ENCODE assay signal across 8 mouse cellular contexts in the genomic region with DNA sequence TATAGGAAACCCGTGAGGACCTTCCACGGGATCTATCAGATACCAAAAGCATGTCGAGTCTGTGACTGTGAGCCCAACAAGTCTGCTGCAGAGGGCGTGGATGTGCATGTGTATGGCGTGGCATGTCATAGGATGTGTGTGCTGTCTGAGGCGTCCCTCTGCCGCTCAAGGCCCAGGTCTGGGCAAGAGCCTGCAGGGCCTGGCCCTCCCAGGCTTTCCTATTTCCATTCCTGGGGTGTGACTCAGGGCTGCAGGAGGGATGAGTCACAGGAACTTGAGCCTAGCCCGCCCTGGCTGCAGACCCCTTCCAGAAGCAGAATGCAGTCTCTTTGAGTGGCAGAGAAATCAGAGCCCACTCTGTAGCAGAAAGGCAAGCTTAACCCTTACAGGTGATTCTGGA. TPM values are rescaled to one million over a fixed set of nuclear protein-coding genes. Genes with fewer than 3 reads are reported as not detected.
DNase-seq lines count a peak whose midpoint lies in the region; ATAC-seq and TF ChIP-seq lines count a peak whose summit lies in the region.

No protein-coding gene starts in this region.

- no peak for ATAC-seq in liver, embryonic 11.5 days (replicated peaks; ENCODE audit: low FRiP score)
- no peak for ATAC-seq in liver, postnatal 0 days
- no peak for ATAC-seq in Patski
- ATAC-seq in forebrain, embryonic 15.5 days (replicated peaks), result no peak
- no peak for ATAC-seq in stomach, embryonic 14.5 days (ENCODE audit: insufficient number of reproducible peaks, insufficient read depth, low FRiP score, low read depth)

- H3K9ac ChIP-seq in liver, embryonic 11.5 days (ENCODE audit: low read depth, low read length), result no peak overlapping the region
- no peak overlapping the region; the same call in 1 of the 2 replicates for H3K9ac ChIP-seq in liver, postnatal 0 days (replicated peaks)
- no peak overlapping the region for H3K9ac ChIP-seq in forebrain, embryonic 15.5 days (replicated peaks)
- H3K9ac ChIP-seq in stomach, embryonic 14.5 days (replicated peaks; ENCODE audit: low read depth, low read length), result no peak overlapping the region

- H3K9me3 ChIP-seq in liver, embryonic 11.5 days (ENCODE audit: control insufficient read depth, low read length), result no peaks in the 10 kb centered on the region
- no peaks in the 10 kb centered on the region for H3K9me3 ChIP-seq in liver, postnatal 0 days (ENCODE audit: low read length)
- no peaks in the 10 kb centered on the region for H3K9me3 ChIP-seq in forebrain, embryonic 15.5 days
- no peaks in the 10 kb centered on the region for H3K9me3 ChIP-seq in stomach, embryonic 14.5 days (ENCODE audit: control insufficient read depth, low read depth, low read length)

- no peak for DNase-seq in liver, embryonic 11.5 days (ENCODE audit: low spot score)
- DNase-seq in liver, postnatal 0 days, result no peak
- DNase-seq in Patski (ENCODE audit: low read depth, low spot score), result peak; percentile 76
- DNase-seq in kidney, adult 9 months, result peak; percentile 36
- DNase-seq in layer of hippocampus, postnatal 25 days (ENCODE audit: extremely low spot score in 1 of 2, low spot score in 1 of 2), result no peak
- DNase-seq in layer of hippocampus, adult 9-10 months (ENCODE audit: low spot score), result no peak

- peak overlapping the region; percentile 82 for H3K4me2 ChIP-seq in liver, embryonic 11.5 days
- no peak overlapping the region for H3K4me2 ChIP-seq in liver, postnatal 0 days (ENCODE audit: low read depth, low read length)
- H3K4me2 ChIP-seq in forebrain, embryonic 15.5 days (replicated peaks), result 0 out of 2 replicates have a peak overlapping the region, but pooled peaks have one; percentile 88
- H3K4me2 ChIP-seq in stomach, embryonic 14.5 days (replicated peaks; ENCODE audit: low read depth, low read length), result no peak overlapping the region

- no peak for TF ChIP-seq CTCF in liver, postnatal 0 days (IDR thresholded peaks at IDR 0.05; ENCODE audit: low read depth)
- TF ChIP-seq CTCF in Patski (IDR thresholded peaks at IDR 0.05), result no peak

- no peaks in the 10 kb centered on the region for H3K27me3 ChIP-seq in liver, embryonic 11.5 days (replicated peaks; ENCODE audit: control insufficient read depth, insufficient read depth, low read length)
- H3K27me3 ChIP-seq in liver, postnatal 0 days (ENCODE audit: insufficient read depth, low read length), result no peaks in the 10 kb centered on the region
- H3K27me3 ChIP-seq in Patski, result no peaks in the 10 kb centered on the region
- H3K27me3 ChIP-seq in forebrain, embryonic 15.5 days, result no peaks in the 10 kb centered on the region
- H3K27me3 ChIP-seq in stomach, embryonic 14.5 days (ENCODE audit: control insufficient read depth, insufficient read depth, low read length), result no peaks in the 10 kb centered on the region

- TF ChIP-seq EP300 in liver, postnatal 0 days (IDR thresholded peaks at IDR 0.05; ENCODE audit: low read depth), result no peak

- in situ Hi-C loops in Patski (cut with MboI; ENCODE audit: low pct_unique_long_range_greater_than_20kb), result no loop called here

- peaks cover 74% of the 10 kb centered on the region for H3K4me1 ChIP-seq in liver, embryonic 11.5 days (replicated peaks; ENCODE audit: control insufficient read depth, insufficient read depth, low read length)
- H3K4me1 ChIP-seq in liver, postnatal 0 days (ENCODE audit: insufficient read depth), result peaks cover 78% of the 10 kb centered on the region
- peaks cover 59% of the 10 kb centered on the region for H3K4me1 ChIP-seq in forebrain, embryonic 15.5 days
- peaks cover 65% of the 10 kb centered on the region for H3K4me1 ChIP-seq in stomach, embryonic 14.5 days (ENCODE audit: control insufficient read depth, insufficient read depth, low read length)

- WGBS in liver, embryonic 11.5 days, result 62% methylated on average over 8 of the region's 8 CpGs
- WGBS in liver, postnatal 0 days (ENCODE audit: insufficient replicate concordance), result 69% methylated on average over 8 of the region's 8 CpGs
- WGBS in forebrain, embryonic 15.5 days, result 80% methylated on average over 8 of the region's 8 CpGs
- 67% methylated on average over 8 of the region's 8 CpGs for WGBS in stomach, embryonic 14.5 days

- H3K27ac ChIP-seq in liver, embryonic 11.5 days (ENCODE audit: low read depth, low read length), result no peak overlapping the region
- no peak overlapping the region for H3K27ac ChIP-seq in liver, postnatal 0 days (ENCODE audit: low read depth)
- H3K27ac ChIP-seq in forebrain, embryonic 15.5 days (replicated peaks), result no peak overlapping the region
- H3K27ac ChIP-seq in stomach, embryonic 14.5 days (ENCODE audit: low read length), result peak overlapping the region; percentile 56

- H3K4me3 ChIP-seq in liver, embryonic 11.5 days (ENCODE audit: low read depth, low read length), result no peak overlapping the region
- H3K4me3 ChIP-seq in liver, postnatal 0 days (ENCODE audit: low read depth, low read length), result no peak overlapping the region
- H3K4me3 ChIP-seq in forebrain, embryonic 15.5 days, result peak overlapping the region; percentile 44; the same call in 1 of the 2 replicates
- no peak overlapping the region for H3K4me3 ChIP-seq in stomach, embryonic 14.5 days (ENCODE audit: low read depth, low read length)

- H3K36me3 ChIP-seq in liver, embryonic 11.5 days (ENCODE audit: control insufficient read depth, insufficient read depth, low read length), result no peaks in the 10 kb centered on the region
- H3K36me3 ChIP-seq in liver, postnatal 0 days (replicated peaks; ENCODE audit: insufficient read depth, low read length), result no peaks in the 10 kb centered on the region
- H3K36me3 ChIP-seq in forebrain, embryonic 15.5 days, result no peaks in the 10 kb centered on the region
- no peaks in the 10 kb centered on the region for H3K36me3 ChIP-seq in stomach, embryonic 14.5 days (ENCODE audit: control insufficient read depth, insufficient read depth, low read length)

- CTCF ChIA-PET in Patski (lab: Charles Lee), result interaction anchor here (3.5 to 4.4 kb wide), 2 partner anchors 10 to 19 kb away, joined by 58 to 69 read pairs; no protein-coding TSS in a partner anchor

- POLR2A ChIA-PET in Patski (lab: Charles Lee), result interaction anchor here (0.6 to 11.6 kb wide), 2 partner anchors 14 to 172 kb away, joined by 3 to 191 read pairs; partner anchors contain the start of gene Midn

RNA-seq across cellular contexts. Expression of gene Cirbp, which starts 2.1 kb away (rescaled TPM):
- polyA plus RNA-seq in liver, embryonic 11.5 days (2014; fragmentation: Nextera tagmentation; extraction: Ambion mirVana), result 22.5 and 25.1 TPM in 2 replicates
- polyA plus RNA-seq in liver, postnatal 0 days (2015; fragmentation: Nextera tagmentation; extraction: Ambion mirVana), result 87.0 and 93.3 TPM in 2 replicates
- polyA plus RNA-seq in Patski (2021), result 62.1 TPM
- polyA plus RNA-seq in forebrain, embryonic 15.5 days (2015; fragmentation: Nextera tagmentation; extraction: Ambion mirVana), result 350 and 358 TPM in 2 replicates
- polyA plus RNA-seq in stomach, embryonic 14.5 days (2014; fragmentation: Nextera tagmentation; extraction: Ambion mirVana), result 92.7 and 105 TPM in 2 replicates
- total RNA-seq in layer of hippocampus, postnatal 25 days (2021), result 10 to 100 TPM; 69.5 to 97.5 TPM

RNA-seq across cellular contexts. Expression of gene 1600002K03Rik, which starts 9.0 kb away (rescaled TPM):
- 21.8 and 27.4 TPM in 2 replicates for polyA plus RNA-seq in liver, embryonic 11.5 days (2014; fragmentation: Nextera tagmentation; extraction: Ambion mirVana)
- polyA plus RNA-seq in liver, postnatal 0 days (2015; fragmentation: Nextera tagmentation; extraction: Ambion mirVana), result 6.7 and 6.8 TPM in 2 replicates
- 7.9 TPM for polyA plus RNA-seq in Patski (2021)
- polyA plus RNA-seq in forebrain, embryonic 15.5 days (2015; fragmentation: Nextera tagmentation; extraction: Ambion mirVana), result 9.7 and 12.7 TPM in 2 replicates
- 12.5 and 13.9 TPM in 2 replicates for polyA plus RNA-seq in stomach, embryonic 14.5 days (2014; fragmentation: Nextera tagmentation; extraction: Ambion mirVana)
- total RNA-seq in layer of hippocampus, postnatal 25 days (2021), result 1 to 10 TPM; 5.8 to 6.2 TPM

RNA-seq across cellular contexts. Expression of gene Efna2, which starts 15.6 kb away (rescaled TPM):
- 9.4 and 10.7 TPM in 2 replicates for polyA plus RNA-seq in liver, embryonic 11.5 days (2014; fragmentation: Nextera tagmentation; extraction: Ambion mirVana)
- polyA plus RNA-seq in liver, postnatal 0 days (2015; fragmentation: Nextera tagmentation; extraction: Ambion mirVana), result 0.15 and 0.18 TPM in 2 replicates
- polyA plus RNA-seq in Patski (2021), result 1.1 TPM
- 35.8 and 36.5 TPM in 2 replicates for polyA plus RNA-seq in forebrain, embryonic 15.5 days (2015; fragmentation: Nextera tagmentation; extraction: Ambion mirVana)
- 12.2 and 12.5 TPM in 2 replicates for polyA plus RNA-seq in stomach, embryonic 14.5 days (2014; fragmentation: Nextera tagmentation; extraction: Ambion mirVana)
- total RNA-seq in layer of hippocampus, postnatal 25 days (2021), result 10 to 100 TPM; 11.9 to 12.7 TPM

RNA-seq across cellular contexts. Expression of gene Midn, which starts 15.6 kb away (rescaled TPM):
- 19.2 and 20.1 TPM in 2 replicates for polyA plus RNA-seq in liver, embryonic 11.5 days (2014; fragmentation: Nextera tagmentation; extraction: Ambion mirVana)
- 3.0 and 4.3 TPM in 2 replicates for polyA plus RNA-seq in liver, postnatal 0 days (2015; fragmentation: Nextera tagmentation; extraction: Ambion mirVana)
- 116 TPM for polyA plus RNA-seq in Patski (2021)
- polyA plus RNA-seq in forebrain, embryonic 15.5 days (2015; fragmentation: Nextera tagmentation; extraction: Ambion mirVana), result 33.0 and 34.9 TPM in 2 replicates
- polyA plus RNA-seq in stomach, embryonic 14.5 days (2014; fragmentation: Nextera tagmentation; extraction: Ambion mirVana), result 29.3 and 32.1 TPM in 2 replicates
- 10 to 100 TPM; 61.4 to 82.4 TPM for total RNA-seq in layer of hippocampus, postnatal 25 days (2021)

RNA-seq across cellular contexts. Expression of gene Cbarp, which starts 23.1 kb away (rescaled TPM):
- polyA plus RNA-seq in liver, embryonic 11.5 days (2014; fragmentation: Nextera tagmentation; extraction: Ambion mirVana), result 2.8 and 3.1 TPM in 2 replicates
- polyA plus RNA-seq in liver, postnatal 0 days (2015; fragmentation: Nextera tagmentation; extraction: Ambion mirVana), result 0.11 and 0.18 TPM in 2 replicates
- 30.0 TPM for polyA plus RNA-seq in Patski (2021)
- 29.7 and 39.5 TPM in 2 replicates for polyA plus RNA-seq in forebrain, embryonic 15.5 days (2015; fragmentation: Nextera tagmentation; extraction: Ambion mirVana)
- 7.5 and 10.1 TPM in 2 replicates for polyA plus RNA-seq in stomach, embryonic 14.5 days (2014; fragmentation: Nextera tagmentation; extraction: Ambion mirVana)
- total RNA-seq in layer of hippocampus, postnatal 25 days (2021), result 100 to 1,000 TPM; 399 to 401 TPM

Comparison
In these comparisons a context has a peak if more than half of its experiments do, and no peak if none do; other contexts are left out.
1. H3K4me2 ChIP-seq: peak in liver, embryonic 11.5 days (single experiment) and forebrain, embryonic 15.5 days (single experiment); none in liver, postnatal 0 days (single experiment) and stomach, embryonic 14.5 days (single experiment).
2. DNase-seq: peak in Patski (single experiment) and kidney, adult 9 months (single experiment); none in liver, embryonic 11.5 days (single experiment), liver, postnatal 0 days (single experiment), layer of hippocampus, postnatal 25 days (0 of 2) and layer of hippocampus, adult 9-10 months (single experiment).